Mouse (Mus musculus): Measurements from ENCODE around the gene Tex264. TPM values are rescaled to one million over a fixed set of nuclear protein-coding genes. Genes with fewer than 3 reads are reported as not detected.

Gene Tex264
- polyA plus RNA-seq, 1 experiment, result 46.5 TPM

DNA sequence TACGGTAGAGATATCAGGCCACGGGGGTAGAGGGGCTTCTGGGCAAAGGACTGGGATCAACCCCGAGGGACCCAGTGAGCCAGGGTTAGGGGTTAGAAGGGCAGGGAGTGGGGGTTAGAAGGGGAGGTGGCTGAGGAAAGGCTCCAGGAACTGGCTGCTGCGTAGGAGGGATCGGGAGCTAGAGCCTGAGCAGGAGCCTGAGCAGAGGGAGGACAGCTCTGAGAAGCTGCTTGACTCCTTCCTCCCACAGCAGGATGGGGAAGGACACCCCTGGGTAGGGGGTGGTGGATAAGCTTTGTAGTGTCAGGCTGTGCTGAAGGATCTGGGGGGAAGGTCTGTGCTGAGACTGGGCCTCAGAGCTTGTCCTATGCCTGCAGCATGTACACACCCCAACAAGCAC is 28.9 kb downstream of the Tex264 start:
- TF ChIP-seq POLR2A (IDR thresholded peaks at IDR 0.05; ENCODE audit: low read depth, low read length) (no peak), CTCF (IDR thresholded peaks at IDR 0.05; ENCODE audit: extremely low read depth, insufficient read depth, insufficient read length, insufficient replicate concordance) (no peak)
- WGBS, result 70% methylated on average over 5 of the region's 5 CpGs
- Histone ChIP-seq H3K4me1 (ENCODE audit: control insufficient read depth, insufficient read depth, insufficient read length) (no peaks in the 10 kb centered on the region), H3K36me3 (ENCODE audit: control insufficient read depth, insufficient read depth, low read length) (peaks cover 12% of the 10 kb centered on the region), H3K27me3 (ENCODE audit: control insufficient read depth, insufficient read depth, low read length) (peaks cover 3% of the 10 kb centered on the region), H3K27ac (ENCODE audit: insufficient read depth, low read length) (no peak overlapping the region), H3K4me3 (ENCODE audit: extremely low read depth, insufficient read depth, insufficient read length) (no peak overlapping the region)
- DNase-seq (ENCODE audit: low read depth in 1 of 2, low spot score in 2 of 2), result no peak

DNA sequence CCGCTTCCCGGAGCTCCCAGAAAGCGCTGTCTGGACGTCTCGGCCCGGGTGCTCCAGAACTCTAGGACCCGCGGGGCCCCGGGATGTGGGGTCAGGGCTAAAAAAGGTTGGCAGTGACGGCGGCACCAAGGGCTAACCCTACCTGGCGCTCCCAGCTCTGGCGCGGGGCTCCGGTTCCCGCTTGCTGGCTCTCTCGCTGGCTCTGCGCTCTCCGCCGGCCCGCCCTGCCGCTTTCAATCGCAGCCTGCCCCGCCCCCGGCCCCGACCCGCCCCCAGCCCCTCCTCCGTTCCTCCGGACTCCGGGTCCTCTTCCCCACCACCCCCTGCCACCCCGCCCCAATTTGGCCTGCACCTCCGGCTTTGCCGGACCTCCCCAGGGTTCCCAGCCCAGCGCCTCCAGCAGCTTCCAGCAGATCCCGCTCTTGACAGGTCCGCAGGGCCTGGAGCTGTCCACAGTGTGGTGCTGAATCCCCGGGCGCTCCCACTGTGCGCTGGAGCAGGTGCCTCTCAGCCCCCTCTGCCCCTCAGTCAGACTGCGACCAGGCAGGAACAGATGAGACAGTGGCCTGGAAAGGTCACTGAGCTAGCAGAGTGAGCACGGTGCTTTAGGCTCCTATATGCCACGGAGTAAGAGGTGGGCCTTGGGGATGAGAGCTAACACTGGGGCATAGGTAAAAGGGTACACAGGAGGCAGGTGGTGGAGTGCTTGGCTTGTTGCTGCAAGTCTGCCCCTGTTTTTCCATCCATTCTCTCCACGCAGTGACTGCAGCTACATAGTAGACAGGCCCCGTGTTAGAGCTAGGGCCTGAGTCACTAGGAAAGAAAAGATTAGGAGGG is 29.6 kb downstream of the Tex264 start, which contains the start of gene Grm2:
Grm2 (minus strand) TSS at position 199 of the 837 bp plus-strand sequence.
- no peaks in the 10 kb centered on the region for H3K4me1 ChIP-seq (ENCODE audit: control insufficient read depth, insufficient read depth, insufficient read length)
- no peak within 1 kb of the TSS for H3K27ac ChIP-seq (ENCODE audit: insufficient read depth, low read length)
- 5% methylated on average over 43 of the region's 44 CpGs for WGBS
- H3K4me3 ChIP-seq (ENCODE audit: extremely low read depth, insufficient read depth, insufficient read length), result no peak within 1 kb of the TSS
- peaks cover 8% of the 10 kb centered on the region for H3K36me3 ChIP-seq (ENCODE audit: control insufficient read depth, insufficient read depth, low read length)
- no peak for DNase-seq (ENCODE audit: low read depth in 1 of 2, low spot score in 2 of 2)
- peaks cover 3% of the 10 kb centered on the region for H3K27me3 ChIP-seq (ENCODE audit: control insufficient read depth, insufficient read depth, low read length)
- TF ChIP-seq CTCF (IDR thresholded peaks at IDR 0.05; ENCODE audit: extremely low read depth, insufficient read depth, insufficient read length, insufficient replicate concordance) (no peak), POLR2A (IDR thresholded peaks at IDR 0.05; ENCODE audit: low read depth, low read length) (no peak)

DNA sequence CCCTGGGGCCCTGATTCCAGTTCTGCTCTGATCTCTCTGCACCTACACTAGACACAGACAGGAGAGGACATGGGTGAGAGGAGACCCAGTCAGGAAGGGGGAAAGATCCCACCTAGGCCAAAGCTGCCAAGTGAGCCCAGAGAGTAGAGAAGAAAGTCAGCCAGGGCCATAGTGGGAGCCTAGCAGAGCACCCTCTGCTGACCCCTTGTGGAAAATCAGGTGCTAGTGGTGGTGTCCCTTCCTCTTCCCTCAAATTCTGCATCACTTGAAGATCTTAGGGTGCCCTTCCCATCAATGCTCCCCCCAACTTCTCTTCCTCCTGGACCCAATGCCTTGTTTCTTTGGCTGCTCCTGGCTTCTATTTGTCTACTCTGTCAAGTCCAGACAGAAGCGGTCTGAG is 33.0 kb downstream of the Tex264 start:
- 54% methylated on average over 1 of the region's 1 CpGs for WGBS
- DNase-seq (ENCODE audit: low read depth in 1 of 2, low spot score in 2 of 2), result no peak
- H3K4me3 ChIP-seq (ENCODE audit: extremely low read depth, insufficient read depth, insufficient read length), result no peak overlapping the region
- no peaks in the 10 kb centered on the region for H3K36me3 ChIP-seq (ENCODE audit: control insufficient read depth, insufficient read depth, low read length)
- peaks cover 3% of the 10 kb centered on the region for H3K27me3 ChIP-seq (ENCODE audit: control insufficient read depth, insufficient read depth, low read length)
- no peak for TF ChIP-seq CTCF (IDR thresholded peaks at IDR 0.05; ENCODE audit: extremely low read depth, insufficient read depth, insufficient read length, insufficient replicate concordance)
- TF ChIP-seq POLR2A (IDR thresholded peaks at IDR 0.05; ENCODE audit: low read depth, low read length), result no peak
- no peak overlapping the region for H3K27ac ChIP-seq (ENCODE audit: insufficient read depth, low read length)
- H3K4me1 ChIP-seq (ENCODE audit: control insufficient read depth, insufficient read depth, insufficient read length), result no peaks in the 10 kb centered on the region

DNA sequence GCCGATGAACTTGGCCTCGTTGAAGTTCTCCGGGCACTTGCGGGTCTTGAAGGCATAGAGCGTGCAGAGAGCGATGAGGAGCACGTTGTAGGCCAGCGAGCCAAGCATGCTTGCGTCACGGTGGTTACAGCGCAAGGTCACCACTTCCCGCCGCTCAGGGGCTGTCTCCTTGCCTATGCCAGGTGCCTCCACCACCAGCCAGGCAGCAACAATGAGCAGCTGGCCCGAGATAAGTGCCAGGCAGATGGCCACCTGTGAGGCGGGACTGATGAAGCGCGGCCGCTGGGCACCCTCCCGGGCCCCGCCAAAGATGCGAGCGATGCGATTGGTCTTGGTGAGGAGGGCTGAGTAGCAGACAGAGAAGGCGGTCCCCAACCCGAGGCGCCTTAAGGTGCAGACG is 38.5 kb downstream of the Tex264 start:
- TF ChIP-seq CTCF (IDR thresholded peaks at IDR 0.05; ENCODE audit: extremely low read depth, insufficient read depth, insufficient read length, insufficient replicate concordance), result no peak
- TF ChIP-seq POLR2A (IDR thresholded peaks at IDR 0.05; ENCODE audit: low read depth, low read length), result no peak
- H3K27me3 ChIP-seq (ENCODE audit: control insufficient read depth, insufficient read depth, low read length), result no peaks in the 10 kb centered on the region
- no peak for DNase-seq (ENCODE audit: low read depth in 1 of 2, low spot score in 2 of 2)
- H3K27ac ChIP-seq (ENCODE audit: insufficient read depth, low read length), result no peak overlapping the region
- no peak overlapping the region for H3K4me3 ChIP-seq (ENCODE audit: extremely low read depth, insufficient read depth, insufficient read length)
- no peaks in the 10 kb centered on the region for H3K4me1 ChIP-seq (ENCODE audit: control insufficient read depth, insufficient read depth, insufficient read length)
- WGBS, result 74% methylated on average over 27 of the region's 27 CpGs
- no peaks in the 10 kb centered on the region for H3K36me3 ChIP-seq (ENCODE audit: control insufficient read depth, insufficient read depth, low read length)

DNA sequence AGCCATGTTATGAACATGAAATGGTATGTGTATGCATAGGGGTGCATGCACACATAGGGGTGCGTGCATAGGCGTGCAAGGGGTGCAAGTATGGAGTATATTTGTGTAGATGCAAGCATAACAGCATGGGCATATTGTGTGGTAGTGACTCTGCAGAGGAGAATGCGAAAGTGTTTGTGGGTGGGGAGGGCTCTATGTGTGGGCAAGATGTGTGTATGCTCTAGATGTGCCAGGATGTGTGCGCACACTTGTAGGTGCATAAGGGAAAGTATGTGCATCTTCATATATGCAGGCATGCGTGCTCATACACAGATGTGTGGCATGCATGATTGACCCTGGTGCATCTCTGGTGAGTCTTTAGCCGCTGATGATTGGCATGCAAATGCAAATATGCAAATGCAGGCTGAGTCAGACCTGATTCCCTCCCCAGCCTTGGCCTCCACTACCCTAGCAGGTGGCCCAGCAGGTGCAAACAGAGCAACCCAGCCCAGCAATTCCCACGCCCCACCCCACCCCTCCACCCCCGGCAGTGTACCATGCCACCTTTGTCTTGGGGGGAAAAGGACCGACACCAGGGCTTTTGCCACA is 39.9 kb downstream of the Tex264 start:
- no peaks in the 10 kb centered on the region for H3K36me3 ChIP-seq (ENCODE audit: control insufficient read depth, insufficient read depth, low read length)
- H3K4me3 ChIP-seq (ENCODE audit: extremely low read depth, insufficient read depth, insufficient read length), result no peak overlapping the region
- 68% methylated on average over 9 of the region's 9 CpGs for WGBS
- H3K27ac ChIP-seq (ENCODE audit: insufficient read depth, low read length), result no peak overlapping the region
- no peaks in the 10 kb centered on the region for H3K4me1 ChIP-seq (ENCODE audit: control insufficient read depth, insufficient read depth, insufficient read length)
- no peak for DNase-seq (ENCODE audit: low read depth in 1 of 2, low spot score in 2 of 2)
- TF ChIP-seq CTCF (IDR thresholded peaks at IDR 0.05; ENCODE audit: extremely low read depth, insufficient read depth, insufficient read length, insufficient replicate concordance), result no peak
- H3K27me3 ChIP-seq (ENCODE audit: control insufficient read depth, insufficient read depth, low read length), result no peaks in the 10 kb centered on the region

DNA sequence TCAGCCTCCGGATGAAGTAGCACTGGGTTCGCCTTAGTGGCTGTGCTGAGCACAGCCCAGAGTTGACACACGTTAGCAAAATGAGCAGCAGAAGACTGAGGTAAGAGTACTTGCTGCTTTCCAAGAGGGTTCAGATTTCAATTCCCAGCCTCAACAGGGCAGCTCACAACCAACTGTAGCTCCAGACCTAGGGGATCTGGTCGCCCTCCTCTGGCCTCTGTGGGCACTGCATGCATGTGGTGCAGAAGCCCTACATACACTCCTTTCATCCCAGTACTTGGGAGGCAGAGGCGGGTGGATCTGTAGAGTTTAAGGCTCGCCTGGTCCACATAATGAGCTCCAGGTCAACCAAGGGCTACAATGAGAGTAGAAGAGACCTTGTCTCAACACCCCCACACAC is 41.9 kb downstream of the Tex264 start:
- no peaks in the 10 kb centered on the region for H3K36me3 ChIP-seq (ENCODE audit: control insufficient read depth, insufficient read depth, low read length)
- TF ChIP-seq CTCF (IDR thresholded peaks at IDR 0.05; ENCODE audit: extremely low read depth, insufficient read depth, insufficient read length, insufficient replicate concordance), result no peak
- TF ChIP-seq POLR2A (IDR thresholded peaks at IDR 0.05; ENCODE audit: low read depth, low read length), result no peak
- no peaks in the 10 kb centered on the region for H3K4me1 ChIP-seq (ENCODE audit: control insufficient read depth, insufficient read depth, insufficient read length)
- no peak overlapping the region for H3K4me3 ChIP-seq (ENCODE audit: extremely low read depth, insufficient read depth, insufficient read length)
- 71% methylated on average over 6 of the region's 6 CpGs for WGBS
- H3K27ac ChIP-seq (ENCODE audit: insufficient read depth, low read length), result no peak overlapping the region
- no peak for DNase-seq (ENCODE audit: low read depth in 1 of 2, low spot score in 2 of 2)
- H3K27me3 ChIP-seq (ENCODE audit: control insufficient read depth, insufficient read depth, low read length), result no peaks in the 10 kb centered on the region

DNA sequence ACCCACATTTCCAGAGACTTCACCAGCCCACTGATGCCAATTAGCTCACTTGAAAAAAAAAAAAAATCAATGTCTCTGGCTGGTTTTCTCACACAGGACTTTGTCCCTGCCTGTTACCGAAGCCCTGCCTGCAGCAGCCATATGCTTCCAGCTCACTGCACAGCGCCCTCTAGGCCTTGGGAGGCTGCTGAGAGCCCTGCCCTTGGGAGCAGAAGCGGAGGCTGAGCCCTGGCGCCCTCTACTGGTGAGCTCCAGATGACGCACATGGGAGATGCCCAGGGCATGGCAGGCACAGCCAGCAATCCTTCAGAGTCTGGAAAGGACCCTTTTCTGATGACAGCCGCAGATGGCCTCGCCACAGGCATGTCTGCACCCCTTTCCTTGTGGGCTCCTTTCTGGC is 42.6 kb downstream of the Tex264 start:
- no peak overlapping the region for H3K4me3 ChIP-seq (ENCODE audit: extremely low read depth, insufficient read depth, insufficient read length)
- DNase-seq (ENCODE audit: low read depth in 1 of 2, low spot score in 2 of 2), result peak in 1 of 2 experiments; percentile 56
- no peaks in the 10 kb centered on the region for H3K27me3 ChIP-seq (ENCODE audit: control insufficient read depth, insufficient read depth, low read length)
- no peak overlapping the region for H3K27ac ChIP-seq (ENCODE audit: insufficient read depth, low read length)
- 22% methylated on average over 7 of the region's 7 CpGs for WGBS
- TF ChIP-seq POLR2A (IDR thresholded peaks at IDR 0.05; ENCODE audit: low read depth, low read length) (no peak), CTCF (IDR thresholded peaks at IDR 0.05; ENCODE audit: extremely low read depth, insufficient read depth, insufficient read length, insufficient replicate concordance) (peak; percentile 68; the same call in 1 of the 2 replicates)
- H3K4me1 ChIP-seq (ENCODE audit: control insufficient read depth, insufficient read depth, insufficient read length), result no peaks in the 10 kb centered on the region
- H3K36me3 ChIP-seq (ENCODE audit: control insufficient read depth, insufficient read depth, low read length), result no peaks in the 10 kb centered on the region
